Mouse (Mus musculus) lung, embryonic 14.5 days (tissue): ENCODE measurements around the gene Map6d1. TPM values are rescaled to one million over a fixed set of nuclear protein-coding genes. Genes with fewer than 3 reads are reported as not detected.
A peak's percentile ranks its signal among the peaks of the same experiment; 100 is the strongest.

Source experiments
- ATAC-seq: fragments of 200-750 bp; cut with Nextera tagmentation; 2 replicates; pipeline ENCODE4 v1.8.0; 2017; ENCODE audit warnings: mild to moderate bottlenecking, moderate TSS enrichment, moderate library complexity; ENCODE audit not compliant: insufficient read depth
- DNase-seq: peaks from one replicate; pipeline ENCODE4 v3.0.0-alpha.2; 2015
- H3K27ac ChIP-seq: fragments of 300-500 bp; sonication (generic); 2 replicates; pipeline ENCODE4 v1.5.1; 2014; ENCODE audit warnings: low read depth, mild to moderate bottlenecking, moderate library complexity
- H3K27me3 ChIP-seq: fragments of 300-500 bp; sonication (generic); 2 replicates; pipeline ENCODE4 v1.6.1; 2014; ENCODE audit warnings: low read length, control low read depth; ENCODE audit not compliant: insufficient read depth
- H3K36me3 ChIP-seq: fragments of 300-500 bp; sonication (generic); 2 replicates; pipeline ENCODE4 v1.6.1; 2014; ENCODE audit warnings: control low read depth; ENCODE audit not compliant: insufficient read depth
- H3K4me1 ChIP-seq: fragments of 300-500 bp; sonication (generic); 2 replicates; pipeline ENCODE4 v1.6.1; 2014; ENCODE audit warnings: antibody characterized with exemption, control low read depth; ENCODE audit not compliant: insufficient read depth
- H3K4me2 ChIP-seq: fragments of 300-500 bp; sonication (generic); 2 replicates; pipeline ENCODE4 v1.6.1; 2014; ENCODE audit warnings: mild to moderate bottlenecking
- H3K4me3 ChIP-seq: fragments of 300-500 bp; sonication (generic); 2 replicates; pipeline ENCODE4 v1.5.1; 2014; ENCODE audit warnings: low read depth, low read length
- H3K9ac ChIP-seq: fragments of 300-500 bp; sonication (generic); 2 replicates; pipeline ENCODE4 v1.6.1; 2014
- H3K9me3 ChIP-seq: fragments of 300-500 bp; sonication (generic); 2 replicates; pipeline ENCODE4 v1.6.1; 2016; ENCODE audit warnings: low read depth, low read length, control low read depth
- CTCF ChIP-seq: IDR thresholded peaks from 2 replicates; pipeline ENCODE4 v1.5.1; 2016; ENCODE audit warnings: antibody characterized with exemption, low read depth
- WGBS: fragments of 180-500 bp; shearing (Covaris S2); extraction: QIAGEN DNeasy Blood & Tissue Kit; methylation state at CpG from one replicate; pipeline ENCODE4 v1.1.7; 2014; 5-methylcytosine and 5-hydroxymethylcytosine counted together
- polyA plus RNA-seq: library from polyadenylated mRNA; unstranded; fragments of >200 nt; fragmentation: Nextera tagmentation; extraction: Ambion mirVana; gene quantifications from 2 replicates; pipeline ENCODE4 v1.2.1, GENCODE M21; 2014

The Map6d1 gene
- polyA plus RNA-seq, 1 experiment from 2014 or later, result 0.71 TPM

DNA sequence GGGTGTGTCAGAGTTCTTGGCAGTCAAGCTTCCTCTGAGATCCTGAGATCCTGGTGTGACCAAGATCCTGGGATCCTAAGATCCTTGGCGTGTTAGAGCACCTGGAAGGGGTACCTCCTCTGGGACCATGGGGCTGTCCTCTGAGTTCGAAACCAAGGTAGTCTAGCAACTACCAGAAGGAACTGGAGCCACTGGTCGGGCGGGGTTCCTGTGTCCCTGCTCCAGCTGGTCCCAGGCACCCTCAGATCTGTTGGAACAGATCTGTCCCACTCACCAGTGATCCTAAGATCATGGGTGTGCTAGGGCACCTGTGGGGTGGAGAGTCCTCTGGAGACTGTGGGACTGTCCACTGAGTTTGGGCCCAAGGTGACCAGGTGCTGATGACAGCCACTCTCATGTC is 14.5 kb downstream of the Map6d1 start:
- WGBS, result 91% methylated on average over 4 of the region's 4 CpGs
- no peak overlapping the region for H3K4me3 ChIP-seq
- TF ChIP-seq CTCF, result no peak
- no peak for ATAC-seq
- H3K36me3 ChIP-seq, result peaks cover 80% of the 10 kb centered on the region
- H3K9ac ChIP-seq, result no peak overlapping the region
- H3K27ac ChIP-seq, result no peak overlapping the region
- no peaks in the 10 kb centered on the region for H3K9me3 ChIP-seq
- no peaks in the 10 kb centered on the region for H3K4me1 ChIP-seq
- no peaks in the 10 kb centered on the region for H3K27me3 ChIP-seq
- H3K4me2 ChIP-seq, result no peak overlapping the region
- no peak for DNase-seq

DNA sequence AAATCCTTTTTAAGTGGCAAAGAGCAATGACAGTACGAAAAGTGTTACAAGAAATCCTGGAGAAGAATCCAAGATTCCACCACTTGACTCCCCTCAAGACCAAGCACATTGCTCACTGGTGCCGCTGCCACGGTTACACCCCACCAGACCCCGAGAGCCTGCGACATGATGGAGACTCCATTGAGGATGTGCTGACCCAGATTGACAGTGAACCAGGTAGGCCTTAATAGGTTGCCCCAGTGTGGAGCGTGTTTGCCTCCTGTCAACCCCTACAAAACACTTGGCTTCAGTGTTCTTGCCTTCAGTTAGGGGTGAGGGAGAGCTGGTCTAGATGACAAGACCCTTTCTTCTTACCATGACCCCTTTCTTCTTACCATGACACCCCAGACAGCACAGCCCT is 18.4 kb downstream of the Map6d1 start:
- Histone ChIP-seq H3K4me3 (no peak overlapping the region), H3K9ac (no peak overlapping the region), H3K4me1 (no peaks in the 10 kb centered on the region), H3K4me2 (no peak overlapping the region), H3K27me3 (no peaks in the 10 kb centered on the region), H3K27ac (no peak overlapping the region), H3K36me3 (peaks cover 80% of the 10 kb centered on the region), H3K9me3 (no peaks in the 10 kb centered on the region)
- DNase-seq (no peak), ATAC-seq (no peak)
- 96% methylated on average over 6 of the region's 6 CpGs for WGBS
- TF ChIP-seq CTCF, result no peak

DNA sequence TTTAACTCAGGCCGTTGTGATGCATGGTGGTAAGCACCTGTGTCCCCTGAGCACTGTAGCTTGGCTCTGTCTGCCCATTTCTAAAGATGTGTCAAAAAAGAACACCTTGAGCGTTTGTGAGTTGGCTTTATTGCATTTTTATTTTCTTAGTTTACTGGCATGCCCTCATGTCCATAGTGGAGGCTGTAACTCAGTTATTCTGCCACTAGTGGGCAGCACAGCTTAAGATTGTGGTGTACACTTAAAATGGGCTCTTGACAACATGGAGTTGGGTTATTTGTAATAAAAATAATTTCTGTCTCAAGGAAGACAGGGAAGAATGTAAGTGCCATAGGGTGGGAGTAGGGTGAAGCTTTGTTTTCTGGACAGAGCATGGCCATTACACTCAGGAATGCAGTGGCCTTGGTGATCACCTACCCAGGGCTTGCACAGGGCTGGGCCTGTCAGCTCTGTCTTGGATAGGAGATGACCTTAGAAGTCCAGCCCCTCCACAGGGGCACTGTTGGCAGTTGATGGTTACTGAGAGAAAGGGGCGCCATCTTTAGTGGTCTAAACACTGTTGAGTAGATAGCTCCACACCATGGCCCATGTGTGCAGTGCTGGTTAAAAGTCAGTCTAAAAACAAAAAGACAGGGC is 27.4 kb downstream of the Map6d1 start:
- Histone ChIP-seq H3K36me3 (peaks cover 94% of the 10 kb centered on the region), H3K4me3 (no peak overlapping the region), H3K4me1 (no peaks in the 10 kb centered on the region), H3K4me2 (no peak overlapping the region), H3K9me3 (no peaks in the 10 kb centered on the region), H3K27me3 (no peaks in the 10 kb centered on the region), H3K27ac (no peak overlapping the region), H3K9ac (no peak overlapping the region)
- DNase-seq, result peak; percentile 84
- peak; percentile 76 for TF ChIP-seq CTCF
- 87% methylated on average over 3 of the region's 3 CpGs for WGBS
- no peak for ATAC-seq

DNA sequence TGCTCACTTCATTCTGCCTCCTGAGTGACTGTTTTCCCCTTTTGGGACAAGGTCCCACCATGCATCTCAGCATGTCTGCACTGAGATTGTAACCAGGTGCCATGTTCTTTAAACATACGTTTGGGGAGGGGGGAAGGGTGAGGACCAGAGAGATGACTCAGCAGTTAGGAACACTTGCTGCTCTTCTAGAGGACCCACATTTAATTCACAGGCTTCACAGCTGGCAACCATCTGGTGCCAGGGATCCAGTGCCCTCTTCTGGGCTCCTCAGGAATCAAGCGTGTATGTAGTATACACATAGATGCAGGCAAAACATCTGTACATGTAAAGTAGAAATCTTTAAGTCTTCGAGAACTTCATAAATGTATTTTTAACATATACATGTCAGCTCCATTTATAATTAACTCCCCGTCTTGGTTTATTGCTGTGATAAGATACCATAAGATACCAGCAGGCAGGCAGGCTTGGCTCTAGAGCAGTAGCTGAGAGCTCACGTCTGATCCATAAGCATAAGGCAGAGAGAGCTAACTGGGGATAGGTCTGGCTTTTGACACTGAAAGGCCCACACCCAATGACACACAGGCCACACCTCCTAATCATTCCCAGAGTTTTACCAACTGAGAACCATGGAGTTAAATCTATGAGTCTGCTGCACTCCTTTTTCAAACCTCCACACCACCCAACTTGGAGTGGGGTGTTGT is 41.5 kb downstream of the Map6d1 start:
- no peak for DNase-seq
- Histone ChIP-seq H3K4me2 (no peak overlapping the region), H3K27me3 (no peaks in the 10 kb centered on the region), H3K4me3 (no peak overlapping the region), H3K9ac (no peak overlapping the region), H3K4me1 (no peaks in the 10 kb centered on the region), H3K36me3 (peaks cover 74% of the 10 kb centered on the region), H3K27ac (no peak overlapping the region), H3K9me3 (no peaks in the 10 kb centered on the region)
- no peak for ATAC-seq
- TF ChIP-seq CTCF, result no peak
- 79% methylated on average over 5 of the region's 5 CpGs for WGBS

GRCm38 (mm10) chr16:20196962-20197361 is 44.2 kb downstream of the Map6d1 start:
- 93% methylated on average over 5 of the region's 5 CpGs for WGBS
- no peak overlapping the region for H3K4me2 ChIP-seq
- no peaks in the 10 kb centered on the region for H3K27me3 ChIP-seq
- H3K27ac ChIP-seq, result no peak overlapping the region
- H3K4me3 ChIP-seq, result no peak overlapping the region
- no peak for TF ChIP-seq CTCF
- DNase-seq, result no peak
- ATAC-seq, result no peak
- peaks cover 82% of the 10 kb centered on the region for H3K36me3 ChIP-seq
- no peaks in the 10 kb centered on the region for H3K4me1 ChIP-seq
- no peaks in the 10 kb centered on the region for H3K9me3 ChIP-seq
- no peak overlapping the region for H3K9ac ChIP-seq

DNA sequence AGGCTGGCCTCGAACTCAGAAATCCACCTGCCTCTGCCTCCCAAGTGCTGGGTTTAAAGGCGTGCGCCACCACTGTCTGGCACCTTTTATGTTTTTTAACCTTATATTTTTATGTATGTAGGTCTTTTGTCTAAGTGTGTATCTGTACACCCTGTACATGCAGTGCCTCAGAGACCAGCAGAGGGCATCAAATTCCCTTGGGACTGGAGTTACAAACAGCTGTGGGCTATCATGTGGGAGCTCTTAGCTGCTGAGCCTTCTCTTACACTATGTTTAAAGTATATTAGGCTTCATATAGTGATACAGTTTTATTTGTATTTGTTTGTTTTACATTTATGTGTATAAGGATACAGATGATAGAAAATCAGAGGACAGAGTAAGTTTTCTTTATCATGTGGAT is 45.6 kb downstream of the Map6d1 start:
- peak; percentile 73 for DNase-seq
- no peaks in the 10 kb centered on the region for H3K9me3 ChIP-seq
- H3K9ac ChIP-seq, result no peak overlapping the region
- H3K4me1 ChIP-seq, result no peaks in the 10 kb centered on the region
- no peak overlapping the region for H3K4me3 ChIP-seq
- peak; percentile 48 for TF ChIP-seq CTCF
- 95% methylated on average over 3 of the region's 3 CpGs for WGBS
- no peak overlapping the region for H3K27ac ChIP-seq
- H3K36me3 ChIP-seq, result peaks cover 83% of the 10 kb centered on the region
- no peaks in the 10 kb centered on the region for H3K27me3 ChIP-seq
- no peak overlapping the region for H3K4me2 ChIP-seq
- peak; percentile 83 for ATAC-seq

- no peak for TF ChIP-seq CTCF
- H3K4me2 ChIP-seq, result no peak overlapping the region
- H3K27ac ChIP-seq, result no peak overlapping the region
- H3K9me3 ChIP-seq, result no peaks in the 10 kb centered on the region
- no peak overlapping the region for H3K4me3 ChIP-seq
- H3K4me1 ChIP-seq, result no peaks in the 10 kb centered on the region
- H3K9ac ChIP-seq, result no peak overlapping the region
- DNase-seq (no peak), ATAC-seq (no peak)
- peaks cover 92% of the 10 kb centered on the region for H3K36me3 ChIP-seq
- no peaks in the 10 kb centered on the region for H3K27me3 ChIP-seq
These were observed 49.1 kb downstream of the Map6d1 start for GRCm38 (mm10) chr16:20192043-20192442.
